Mouse (Mus musculus): ENCODE measurements at regions not wholly inside any gene's neighbourhood (a gene's known extent, or its start where the extent isn't known, plus 50 kb on each side); places are given as distances from the start of the nearest gene placed in this dataset.

- TF ChIP-seq CTCF (IDR thresholded peaks at IDR 0.05; ENCODE audit: control insufficient read depth, insufficient read depth, insufficient read length): no peak
- no peak for TF ChIP-seq MAX (IDR thresholded peaks at IDR 0.05)
- TF ChIP-seq USF1 (IDR thresholded peaks at IDR 0.05; ENCODE audit: low read depth): no peak
- no peak for TF ChIP-seq FOSL1 (IDR thresholded peaks at IDR 0.05; ENCODE audit: insufficient read depth, low read length, poor library complexity, severe bottlenecking)
- no peak for TF ChIP-seq CEBPB (IDR thresholded peaks at IDR 0.05; ENCODE audit: low read depth)
- TF ChIP-seq MYOD1 (IDR thresholded peaks at IDR 0.05; ENCODE audit: control insufficient read depth, insufficient read length, low read depth): no peak
Observed at GRCm38 (mm10) chr19:32939692-32940091, 182.4 kb downstream of the Pten start.
